9 mouse cellular contexts compared by ENCODE assay signal in the genomic region with DNA sequence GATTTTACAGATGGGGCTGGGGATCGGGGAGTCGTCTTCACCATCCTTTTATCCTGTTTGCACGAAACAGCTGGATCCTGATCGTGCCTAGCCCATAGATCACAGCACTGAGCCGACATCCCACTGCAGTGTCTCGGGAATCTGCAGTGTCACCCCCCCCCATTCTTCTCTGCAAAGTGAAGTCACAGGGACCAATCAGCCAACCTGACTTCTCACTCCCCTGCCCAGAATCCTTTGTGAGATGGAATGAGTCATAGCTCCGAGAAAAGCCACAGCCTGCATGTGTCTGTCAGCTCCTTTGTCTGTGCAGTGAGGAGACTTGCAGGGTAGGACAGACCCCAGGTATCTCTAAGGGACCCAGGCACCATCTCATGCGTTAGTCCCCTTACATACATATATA.
DNase-seq lines count a peak whose midpoint lies in the region; ATAC-seq and TF ChIP-seq lines count a peak whose summit lies in the region.
"Had no signal": no experiment of that assay in that cellular context is flagged by ENCODE, and none has a peak within 500 bp of the region (broad histone marks: within the 10 kb centered on the region; RNA-seq: fewer than 3 reads in every experiment).

No protein-coding gene starts in this region.

- peak overlapping the region; percentile 50 for H3K9ac ChIP-seq in forebrain, embryonic 13.5 days
- H3K9ac ChIP-seq in midbrain, embryonic 12.5 days (replicated peaks) = no peak overlapping the region

- H3K4me2 ChIP-seq in forebrain, embryonic 13.5 days = peak overlapping the region; percentile 17
- H3K4me2 ChIP-seq in midbrain, embryonic 12.5 days (replicated peaks) = peak overlapping the region; percentile 12; the same call in 1 of the 2 replicates

- no peaks in the 10 kb centered on the region for H3K9me3 ChIP-seq in heart, embryonic 10.5 days
- H3K9me3 ChIP-seq in forebrain, embryonic 13.5 days (replicated peaks) = no peaks in the 10 kb centered on the region
- no peaks in the 10 kb centered on the region for H3K9me3 ChIP-seq in midbrain, embryonic 12.5 days

- no peak for TF ChIP-seq CTCF in gastrocnemius, adult 2 months (IDR thresholded peaks at IDR 0.05)

- peak overlapping the region; percentile 72 for H3K27ac ChIP-seq in heart, embryonic 10.5 days
- H3K27ac ChIP-seq in forebrain, embryonic 13.5 days = peak overlapping the region; percentile 78
- peak overlapping the region; percentile 2 for H3K27ac ChIP-seq in midbrain, embryonic 12.5 days (replicated peaks)
- H3K27ac ChIP-seq in gastrocnemius, adult 2 months = no peak overlapping the region

- H3K4me1 ChIP-seq in heart, embryonic 10.5 days = peaks cover 26% of the 10 kb centered on the region
- peaks cover 69% of the 10 kb centered on the region for H3K4me1 ChIP-seq in forebrain, embryonic 13.5 days
- peaks cover 48% of the 10 kb centered on the region for H3K4me1 ChIP-seq in midbrain, embryonic 12.5 days

- 31% methylated on average over 8 of the region's 8 CpGs for WGBS in heart, embryonic 10.5 days
- WGBS in forebrain, embryonic 13.5 days = 28% methylated on average over 8 of the region's 8 CpGs
- WGBS in midbrain, embryonic 12.5 days = 10% methylated on average over 8 of the region's 8 CpGs

- H3K4me3 ChIP-seq in heart, embryonic 10.5 days = no peak overlapping the region
- no peak overlapping the region for H3K4me3 ChIP-seq in forebrain, embryonic 13.5 days
- no peak overlapping the region for H3K4me3 ChIP-seq in midbrain, embryonic 12.5 days
- H3K4me3 ChIP-seq in gastrocnemius, adult 2 months = no peak overlapping the region

- H3K36me3 ChIP-seq in heart, embryonic 10.5 days = no peaks in the 10 kb centered on the region
- H3K36me3 ChIP-seq in forebrain, embryonic 13.5 days (ENCODE audit: poor library complexity, severe bottlenecking) = no peaks in the 10 kb centered on the region
- H3K36me3 ChIP-seq in midbrain, embryonic 12.5 days = 0 out of 2 replicates have a peak, but pooled peaks cover 5% of the 10 kb centered on the region

- ATAC-seq in forebrain, embryonic 13.5 days = peak; percentile 86
- peak; percentile 81 for ATAC-seq in midbrain, embryonic 12.5 days (ENCODE audit: low FRiP score, low read depth)

- intact Hi-C loops in heart, postnatal 36 days (cut with DNase I) = no loop called here
- intact Hi-C loops in gastrocnemius, adult 2 months (cut with DNase I) = no loop called here

- peak; percentile 83 for DNase-seq in heart, embryonic 10.5 days (ENCODE audit: low spot score)
- DNase-seq in heart, postnatal 36 days = no peak
- peak; percentile 72 for DNase-seq in R1 (ENCODE audit: low read depth, low spot score)
- DNase-seq in thymus, postnatal 25 days = no peak
- DNase-seq in kidney, adult 11 months = no peak
- no peak for DNase-seq in gastrocnemius, adult 2 months
- DNase-seq: kidney, adult 8-10 months had no signal

- H3K27me3 ChIP-seq in heart, embryonic 10.5 days (ENCODE audit: insufficient read depth, poor library complexity, severe bottlenecking) = no peaks in the 10 kb centered on the region
- H3K27me3 ChIP-seq in forebrain, embryonic 13.5 days = no peaks in the 10 kb centered on the region
- H3K27me3 ChIP-seq in midbrain, embryonic 12.5 days = no peaks in the 10 kb centered on the region

Comparison
In these comparisons a context has a peak if more than half of its experiments do, and no peak if none do; other contexts are left out.
1. DNase-seq: peak in heart, embryonic 10.5 days (single experiment) and R1 (single experiment); none in heart, postnatal 36 days (0 of 2), thymus, postnatal 25 days (single experiment), kidney, adult 11 months (single experiment) and gastrocnemius, adult 2 months (single experiment).